Mouse (Mus musculus) intestine, embryonic 14.5 days (tissue): ENCODE results near the gene Fam72a. TPM values are rescaled to one million over a fixed set of nuclear protein-coding genes. Genes with fewer than 3 reads are reported as not detected.

ENCODE experiments used
- ATAC-seq: fragments of 200-750 bp; cut with Nextera tagmentation; replicated peaks from 2 replicates; pipeline ENCODE4 v1.8.0; 2017; ENCODE audit warnings: low read depth, moderate number of reproducible peaks, moderate TSS enrichment, moderate library complexity; ENCODE audit not compliant: low FRiP score, low TSS enrichment
- DNase-seq: peaks from one replicate; pipeline ENCODE4 v3.0.0-alpha.2; 2018; ENCODE audit warnings: low spot score
- H3K27ac ChIP-seq: fragments of 300-500 bp; sonication (generic); 2 replicates; pipeline ENCODE4 v1.5.1; 2014; ENCODE audit warnings: low read depth, mild to moderate bottlenecking, control low read depth
- H3K27me3 ChIP-seq: fragments of 300-500 bp; sonication (generic); replicated peaks from 2 replicates; pipeline ENCODE4 v1.6.1; 2014; ENCODE audit warnings: low read length, control low read depth; ENCODE audit not compliant: control insufficient read depth, insufficient read depth
- H3K36me3 ChIP-seq: fragments of 300-500 bp; sonication (generic); 2 replicates; pipeline ENCODE4 v1.6.1; 2014; ENCODE audit warnings: low read length, control low read depth; ENCODE audit not compliant: control insufficient read depth, insufficient read depth
- H3K4me1 ChIP-seq: fragments of 300-500 bp; sonication (generic); replicated peaks from 2 replicates; pipeline ENCODE4 v1.6.1; 2014; ENCODE audit warnings: low read length, control low read depth, mixed read lengths; ENCODE audit not compliant: control insufficient read depth, insufficient read depth
- H3K4me2 ChIP-seq: fragments of 300-500 bp; sonication (generic); 2 replicates; pipeline ENCODE4 v1.6.1; 2014; ENCODE audit warnings: low read length
- H3K4me3 ChIP-seq: fragments of 300-500 bp; sonication (generic); 2 replicates; pipeline ENCODE4 v1.5.1; 2014; ENCODE audit warnings: low read depth, low read length, control low read depth, mixed read lengths
- H3K9ac ChIP-seq: fragments of 300-500 bp; sonication (generic); 2 replicates; pipeline ENCODE4 v1.6.1; 2014; ENCODE audit warnings: mild to moderate bottlenecking, low read length
- H3K9me3 ChIP-seq: fragments of 300-500 bp; sonication (generic); 2 replicates; pipeline ENCODE4 v1.6.1; 2016; ENCODE audit warnings: low read length, control low read depth; ENCODE audit not compliant: control insufficient read depth
- WGBS: fragments of 180-500 bp; shearing (Covaris S2); extraction: QIAGEN DNeasy Blood & Tissue Kit; methylation state at CpG from one replicate; pipeline ENCODE4 v1.1.7; 2014; 5-methylcytosine and 5-hydroxymethylcytosine counted together
- microRNA-seq: library from miRNA; unstranded; fragments of <30 nt; microRNA quantifications from one replicate; pipeline ENCODE4, GENCODE M21; 2016
- polyA plus RNA-seq: library from polyadenylated mRNA; unstranded; fragments of >200 nt; fragmentation: Nextera tagmentation; extraction: Ambion mirVana; gene quantifications from 2 replicates; pipeline ENCODE4 v1.2.1, GENCODE M21; 2014

Fam72a gene
- polyA plus RNA-seq, 1 experiment from 2014 or later = 3.0 TPM

DNA sequence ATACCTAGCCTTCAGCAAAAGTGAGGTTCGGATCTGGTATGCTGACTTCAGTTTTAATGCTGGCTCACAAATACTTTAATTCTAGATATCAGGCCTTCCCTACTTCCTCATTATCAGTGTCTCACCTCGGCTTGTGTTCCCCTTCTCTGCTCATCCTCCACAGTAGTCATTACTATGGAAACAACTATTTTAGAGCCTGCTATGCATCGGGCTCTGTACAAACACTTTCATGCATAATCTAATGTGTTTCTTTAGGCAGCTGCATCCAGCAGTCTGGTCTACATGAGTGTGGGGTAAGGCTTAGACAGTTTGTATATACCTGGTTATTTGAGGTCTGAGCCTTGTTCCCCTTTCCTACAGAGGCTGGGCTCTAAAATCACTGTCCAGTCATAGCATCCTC is 55.9 kb downstream of the Fam72a start:
- Histone ChIP-seq H3K9me3 (no peaks in the 10 kb centered on the region), H3K27ac (no peak overlapping the region), H3K27me3 (no peaks in the 10 kb centered on the region), H3K4me2 (no peak overlapping the region), H3K4me3 (no peak overlapping the region), H3K9ac (no peak overlapping the region), H3K36me3 (no peaks in the 10 kb centered on the region), H3K4me1 (no peaks in the 10 kb centered on the region)
- no peak for DNase-seq
- ATAC-seq = no peak
- 83% methylated on average over 3 of the region's 3 CpGs for WGBS

DNA sequence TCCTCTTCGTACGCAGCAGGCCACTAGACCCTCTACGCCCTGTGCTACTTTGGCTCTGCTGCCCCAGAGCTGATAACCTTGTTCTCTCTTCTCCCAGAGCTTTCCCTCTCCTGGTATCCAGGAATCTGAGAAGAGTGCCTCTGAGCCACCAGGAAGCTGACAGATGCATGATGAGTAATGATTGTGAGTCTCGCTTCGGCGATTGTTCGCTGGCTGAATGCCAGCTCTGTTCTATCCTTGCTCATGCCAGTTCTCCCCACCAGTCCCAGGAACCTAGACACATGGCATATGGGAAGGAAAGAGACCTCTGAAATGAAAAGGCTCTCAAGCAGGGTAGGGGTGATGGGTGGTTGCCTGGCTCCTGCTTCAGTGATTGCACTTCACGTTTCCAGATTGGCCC is 59.1 kb downstream of the Fam72a start:
- Histone ChIP-seq H3K4me2 (no peak overlapping the region), H3K27me3 (no peaks in the 10 kb centered on the region), H3K4me1 (no peaks in the 10 kb centered on the region), H3K36me3 (no peaks in the 10 kb centered on the region), H3K9me3 (no peaks in the 10 kb centered on the region), H3K27ac (no peak overlapping the region), H3K9ac (no peak overlapping the region), H3K4me3 (no peak overlapping the region)
- DNase-seq = no peak
- 66% methylated on average over 8 of the region's 8 CpGs for WGBS
- ATAC-seq = no peak

Small RNAs within 50 kb of the gene (microRNA-seq; reads per million reads assigned to microRNA genes)
- not detected for gene Gm24273

Other genes starting within 250 kb of the Fam72a start
- gene Ikbke, start 248.3 kb upstream of the Fam72a start, polyA plus RNA-seq = 4.7 and 4.9 TPM in 2 replicates
- 14.3 and 16.4 TPM in 2 replicates for gene Srgap2, start 551 bp upstream of the Fam72a start, polyA plus RNA-seq
- 0.04 TPM in 1 of 2 replicates, not detected in the other for gene Avpr1b, start 71.3 kb downstream of the Fam72a start, polyA plus RNA-seq
- gene Ctse, start 110.4 kb downstream of the Fam72a start, polyA plus RNA-seq = 0.38 and 1.0 TPM in 2 replicates
- 3.0 and 4.3 TPM in 2 replicates for gene Rab7b, start 160.8 kb downstream of the Fam72a start, polyA plus RNA-seq
- gene Slc26a9, start 216.1 kb downstream of the Fam72a start, polyA plus RNA-seq = 0.51 and 0.52 TPM in 2 replicates